Mouse (Mus musculus) testis, adult 2 months (tissue): ENCODE results near the gene Stard13.

Source experiments
- CTCF ChIP-seq: fragments of 200-500 bp; IDR thresholded peaks from 2 replicates; pipeline ENCODE4 v1.5.1; 2012; ENCODE audit warnings: low read depth, mild to moderate bottlenecking, inconsistent platforms, low read length, moderate library complexity; ENCODE audit not compliant: control insufficient read depth, insufficient read depth, insufficient replicate concordance
- POLR2A ChIP-seq: fragments of 200-500 bp; IDR thresholded peaks from 2 replicates; pipeline ENCODE4 v1.6.1; 2012; ENCODE audit warnings: low read depth, mild to moderate bottlenecking, inconsistent platforms, low read length, moderate library complexity; ENCODE audit not compliant: control insufficient read depth

GRCm38 (mm10) chr5:151137311-151137710 lies 96.3 kb downstream of the Stard13 start:
- TF ChIP-seq CTCF (no peak), POLR2A (no peak)
